Mouse (Mus musculus) embryonic facial prominence, embryonic 13.5 days (tissue): ENCODE results near the gene Ap3m1. TPM values are rescaled to one million over a fixed set of nuclear protein-coding genes. Genes with fewer than 3 reads are reported as not detected.
"Not testable (repeated sequence)": the region's sequence is repeated elsewhere in the genome, so short reads cannot be mapped to it uniquely, and the experiment has no call there.

Experiments
- ATAC-seq: fragments of 200-750 bp; cut with Nextera tagmentation; 2 replicates; pipeline ENCODE4 v1.8.0; 2017; ENCODE audit warnings: low read depth; ENCODE audit not compliant: insufficient number of reproducible peaks, insufficient read depth, low FRiP score, low TSS enrichment
- H3K27ac ChIP-seq: fragments of 300-500 bp; sonication (generic); 2 replicates; pipeline ENCODE4 v1.5.1; 2015; ENCODE audit warnings: moderate library complexity, mild to moderate bottlenecking, inconsistent platforms
- H3K27me3 ChIP-seq: fragments of 300-500 bp; sonication (generic); 2 replicates; pipeline ENCODE4 v1.6.1; 2015; ENCODE audit warnings: mild to moderate bottlenecking, inconsistent platforms
- H3K36me3 ChIP-seq: fragments of 300-500 bp; sonication (generic); 2 replicates; pipeline ENCODE4 v1.6.1; 2015; ENCODE audit warnings: mild to moderate bottlenecking, inconsistent platforms
- H3K4me1 ChIP-seq: fragments of 300-500 bp; sonication (generic); 2 replicates; pipeline ENCODE4 v1.6.1; 2015; ENCODE audit warnings: inconsistent platforms
- H3K4me2 ChIP-seq: fragments of 300-500 bp; sonication (generic); 2 replicates; pipeline ENCODE4 v1.6.1; 2015; ENCODE audit warnings: moderate library complexity, mild to moderate bottlenecking, inconsistent platforms
- H3K4me3 ChIP-seq: fragments of 300-500 bp; sonication (generic); 2 replicates; pipeline ENCODE4 v1.5.1; 2015; ENCODE audit warnings: mild to moderate bottlenecking, inconsistent platforms
- H3K9ac ChIP-seq: fragments of 300-500 bp; sonication (generic); 2 replicates; pipeline ENCODE4 v1.6.1; 2015; ENCODE audit warnings: mild to moderate bottlenecking, inconsistent platforms
- H3K9me3 ChIP-seq: fragments of 300-500 bp; sonication (generic); 2 replicates; pipeline ENCODE4 v1.6.1; 2016; ENCODE audit warnings: inconsistent platforms
- WGBS: fragments of 180-500 bp; shearing (Covaris S2); methylation state at CpG from one replicate; pipeline ENCODE4 v1.1.7; 2015; ENCODE audit warnings: mixed read lengths; 5-methylcytosine and 5-hydroxymethylcytosine counted together
- polyA plus RNA-seq: library from polyadenylated mRNA; unstranded; fragments of >200 nt; fragmentation: Nextera tagmentation; extraction: Ambion mirVana; gene quantifications from 2 replicates; pipeline ENCODE4 v1.2.1, GENCODE M21; 2015

Gene Ap3m1
- 69.4 and 81.7 TPM in 2 replicates for polyA plus RNA-seq

GRCm38 (mm10) chr14:21052112-21052780, at the start of gene Ap3m1, which contains the start of gene Adk:
TSS of gene Ap3m1 (minus strand) at chr14:21052508.
TSS of gene Adk (plus strand) at chr14:21052574.
- Histone ChIP-seq H3K36me3 (no peaks in the 10 kb centered on the region), H3K9me3 (no peaks in the 10 kb centered on the region), H3K4me3 (peak within 1 kb of the TSS; percentile 69), H3K4me1 (peaks cover 3% of the 10 kb centered on the region), H3K27ac (peak within 1 kb of the TSS; percentile 92), H3K4me2 (peak within 1 kb of the TSS; percentile 92), H3K9ac (peak within 1 kb of the TSS; percentile 80), H3K27me3 (no peaks in the 10 kb centered on the region)
- ATAC-seq = peak; percentile 99
- WGBS = under 1% methylated on average over 48 of the region's 48 CpGs

- H3K27ac ChIP-seq = no peak overlapping the region
- H3K36me3 ChIP-seq = 0 out of 2 replicates have a peak, but pooled peaks cover 1% of the 10 kb centered on the region
- H3K9me3 ChIP-seq = no peaks in the 10 kb centered on the region
- H3K4me3 ChIP-seq = no peak overlapping the region
- no peak overlapping the region for H3K4me2 ChIP-seq
- H3K27me3 ChIP-seq = no peaks in the 10 kb centered on the region
- ATAC-seq = no peak
- WGBS = 65% methylated on average over 7 of the region's 7 CpGs
- no peak overlapping the region for H3K9ac ChIP-seq
- peaks cover 18% of the 10 kb centered on the region for H3K4me1 ChIP-seq
Observed at GRCm38 (mm10) chr14:21101562-21101961, 49.3 kb upstream of the Ap3m1 start.

GRCm38 (mm10) chr14:21100876-21101275, 48.6 kb upstream of the Ap3m1 start:
- Histone ChIP-seq H3K4me2 (no peak overlapping the region), H3K36me3 (no peaks in the 10 kb centered on the region), H3K27me3 (no peaks in the 10 kb centered on the region), H3K27ac (no peak overlapping the region), H3K4me3 (no peak overlapping the region), H3K9ac (no peak overlapping the region), H3K4me1 (peaks cover 18% of the 10 kb centered on the region), H3K9me3 (no peaks in the 10 kb centered on the region)
- ATAC-seq = no peak
- 83% methylated on average over 2 of the region's 2 CpGs for WGBS

GRCm38 (mm10) chr14:21099371-21099770, 47.1 kb upstream of the Ap3m1 start:
- H3K27ac ChIP-seq = peak overlapping the region; percentile 36; the same call in 1 of the 2 replicates
- peak overlapping the region; percentile 24; the same call in 1 of the 2 replicates for H3K4me2 ChIP-seq
- no peaks in the 10 kb centered on the region for H3K27me3 ChIP-seq
- ATAC-seq = no peak
- no peak overlapping the region for H3K9ac ChIP-seq
- no peaks in the 10 kb centered on the region for H3K9me3 ChIP-seq
- H3K36me3 ChIP-seq = no peaks in the 10 kb centered on the region
- no peak overlapping the region for H3K4me3 ChIP-seq
- WGBS = 31% methylated on average over 7 of the region's 7 CpGs
- peaks cover 18% of the 10 kb centered on the region for H3K4me1 ChIP-seq

- WGBS = 55% methylated on average over 4 of the region's 4 CpGs
- H3K36me3 ChIP-seq = peaks cover 11% of the 10 kb centered on the region
- no peaks in the 10 kb centered on the region for H3K9me3 ChIP-seq
- no peak overlapping the region for H3K4me3 ChIP-seq
- no peak overlapping the region for H3K9ac ChIP-seq
- H3K27me3 ChIP-seq = no peaks in the 10 kb centered on the region
- H3K27ac ChIP-seq = no peak overlapping the region
- no peak for ATAC-seq
- H3K4me1 ChIP-seq = peaks cover 18% of the 10 kb centered on the region
- H3K4me2 ChIP-seq = no peak overlapping the region
Observed at GRCm38 (mm10) chr14:21096689-21097088, 44.4 kb upstream of the Ap3m1 start.

GRCm38 (mm10) chr14:21096279-21096678, 44.0 kb upstream of the Ap3m1 start:
- H3K9ac ChIP-seq = no peak overlapping the region
- no peak overlapping the region for H3K4me2 ChIP-seq
- peaks cover 11% of the 10 kb centered on the region for H3K36me3 ChIP-seq
- H3K9me3 ChIP-seq = no peaks in the 10 kb centered on the region
- ATAC-seq = no peak
- peaks cover 15% of the 10 kb centered on the region for H3K4me1 ChIP-seq
- H3K27me3 ChIP-seq = no peaks in the 10 kb centered on the region
- no peak overlapping the region for H3K27ac ChIP-seq
- no peak overlapping the region for H3K4me3 ChIP-seq

GRCm38 (mm10) chr14:21094161-21094560, 41.9 kb upstream of the Ap3m1 start:
- not testable (repeated sequence) for H3K27me3 ChIP-seq, H3K4me2 ChIP-seq, ATAC-seq, H3K4me3 ChIP-seq, H3K4me1 ChIP-seq, H3K9me3 ChIP-seq, H3K27ac ChIP-seq, H3K9ac ChIP-seq
- peaks cover 11% of the 10 kb centered on the region for H3K36me3 ChIP-seq

GRCm38 (mm10) chr14:21090930-21091486, 38.7 kb upstream of the Ap3m1 start:
- 91% methylated on average over 3 of the region's 3 CpGs for WGBS
- ATAC-seq = no peak
- H3K27me3 ChIP-seq = no peaks in the 10 kb centered on the region
- H3K4me1 ChIP-seq = peaks cover 28% of the 10 kb centered on the region
- H3K9ac ChIP-seq = no peak overlapping the region
- H3K27ac ChIP-seq = no peak overlapping the region
- H3K4me2 ChIP-seq = no peak overlapping the region
- no peaks in the 10 kb centered on the region for H3K9me3 ChIP-seq
- peaks cover 11% of the 10 kb centered on the region for H3K36me3 ChIP-seq
- H3K4me3 ChIP-seq = no peak overlapping the region

GRCm38 (mm10) chr14:21090400-21090799, 38.1 kb upstream of the Ap3m1 start:
- Histone ChIP-seq H3K36me3 (peaks cover 11% of the 10 kb centered on the region), H3K4me2 (no peak overlapping the region), H3K9me3 (no peaks in the 10 kb centered on the region), H3K9ac (no peak overlapping the region), H3K4me3 (no peak overlapping the region), H3K27me3 (no peaks in the 10 kb centered on the region), H3K4me1 (peaks cover 34% of the 10 kb centered on the region), H3K27ac (no peak overlapping the region)
- ATAC-seq = no peak
- 81% methylated on average over 3 of the region's 3 CpGs for WGBS

GRCm38 (mm10) chr14:21088731-21089130, 36.4 kb upstream of the Ap3m1 start:
- no peak for ATAC-seq
- H3K4me2 ChIP-seq = no peak overlapping the region
- H3K27ac ChIP-seq = peak overlapping the region; percentile 96
- H3K9ac ChIP-seq = no peak overlapping the region
- H3K4me3 ChIP-seq = no peak overlapping the region
- WGBS = 46% methylated on average over 3 of the region's 3 CpGs
- H3K27me3 ChIP-seq = no peaks in the 10 kb centered on the region
- H3K36me3 ChIP-seq = peaks cover 11% of the 10 kb centered on the region
- peaks cover 34% of the 10 kb centered on the region for H3K4me1 ChIP-seq
- H3K9me3 ChIP-seq = no peaks in the 10 kb centered on the region

GRCm38 (mm10) chr14:21087390-21088060, 35.2 kb upstream of the Ap3m1 start:
- WGBS = 35% methylated on average over 4 of the region's 4 CpGs
- ATAC-seq = no peak

More at GRCm38 (mm10) chr14:21087390-21088060, 35.2 kb upstream of the Ap3m1 start:
- peaks cover 34% of the 10 kb centered on the region for H3K4me1 ChIP-seq
- H3K27ac ChIP-seq = peak overlapping the region; percentile 96
- no peaks in the 10 kb centered on the region for H3K9me3 ChIP-seq
- H3K4me3 ChIP-seq = no peak overlapping the region
- peak overlapping the region; percentile 46 for H3K4me2 ChIP-seq
- H3K36me3 ChIP-seq = peaks cover 2% of the 10 kb centered on the region; the same call in 1 of the 2 replicates
- H3K9ac ChIP-seq = peak overlapping the region; percentile 59
- no peaks in the 10 kb centered on the region for H3K27me3 ChIP-seq
